Mouse (Mus musculus) inflammation-experienced regulatory T-cells, adult 6 months (primary cell): ENCODE measurements around the gene Ywhaq. TPM values are rescaled to one million over a fixed set of nuclear protein-coding genes. Genes with fewer than 3 reads are reported as not detected.

Source experiments
- polyA plus RNA-seq, 3 experiments: library from polyadenylated mRNA; unstranded; fragments of 100-300 nt; shearing (Covaris generic); gene quantifications; one replicate each; pipeline ENCODE4 v1.2.1; 2017

Gene Ywhaq
- polyA plus RNA-seq, 3 experiments from 2014 or later = 167 to 333 (median 215) TPM

Other genes with a start within 250 kb of the Ywhaq start
- 100 to 1,000 TPM; 105 to 138 (median 128) TPM for gene Cpsf3, start 132.2 kb downstream of the Ywhaq start, polyA plus RNA-seq
- 100 to 1,000 TPM in 1 of 3 experiments, 10 to 100 TPM in 2; 70.2 to 102 (median 87.2) TPM for gene Itgb1bp1, start 131.4 kb downstream of the Ywhaq start, polyA plus RNA-seq
- 10 to 100 TPM; 43.6 to 48.9 (median 46.6) TPM for gene Iah1, start 101.2 kb downstream of the Ywhaq start, polyA plus RNA-seq
- 10 to 100 TPM; 47.3 to 68.0 (median 67.7) TPM for gene Adam17, start 44.0 kb downstream of the Ywhaq start, polyA plus RNA-seq